Mouse (Mus musculus) neural tube, embryonic 15.5 days (tissue): ENCODE results near the gene Rfx5. TPM values are rescaled to one million over a fixed set of nuclear protein-coding genes. Genes with fewer than 3 reads are reported as not detected.

Experiments
- ATAC-seq: fragments of 200-750 bp; cut with Nextera tagmentation; 2 replicates; pipeline ENCODE4 v1.8.0; 2017; ENCODE audit warnings: mild to moderate bottlenecking, moderate TSS enrichment, moderate library complexity; ENCODE audit not compliant: low FRiP score
- H3K27ac ChIP-seq: fragments of 300-500 bp; sonication (generic); replicated peaks from 2 replicates; pipeline ENCODE4 v1.5.1; 2015; ENCODE audit warnings: mild to moderate bottlenecking, inconsistent platforms
- H3K27me3 ChIP-seq: fragments of 300-500 bp; sonication (generic); replicated peaks from 2 replicates; pipeline ENCODE4 v1.6.1; 2015; ENCODE audit warnings: inconsistent platforms
- H3K36me3 ChIP-seq: fragments of 300-500 bp; sonication (generic); 2 replicates; pipeline ENCODE4 v1.6.1; 2015; ENCODE audit warnings: inconsistent platforms
- H3K4me1 ChIP-seq: fragments of 300-500 bp; sonication (generic); 2 replicates; pipeline ENCODE4 v1.6.1; 2015; ENCODE audit warnings: inconsistent platforms
- H3K4me2 ChIP-seq: fragments of 300-500 bp; sonication (generic); 2 replicates; pipeline ENCODE4 v1.6.1; 2015; ENCODE audit warnings: inconsistent platforms, mild to moderate bottlenecking, moderate library complexity
- H3K4me3 ChIP-seq: fragments of 300-500 bp; sonication (generic); replicated peaks from 2 replicates; pipeline ENCODE4 v1.5.1; 2015; ENCODE audit warnings: mild to moderate bottlenecking, inconsistent platforms
- H3K9ac ChIP-seq: fragments of 300-500 bp; sonication (generic); replicated peaks from 2 replicates; pipeline ENCODE4 v1.6.1; 2015; ENCODE audit warnings: mild to moderate bottlenecking, inconsistent platforms
- H3K9me3 ChIP-seq: fragments of 300-500 bp; sonication (generic); replicated peaks from 2 replicates; pipeline ENCODE4 v1.6.1; 2016; ENCODE audit warnings: inconsistent platforms
- WGBS: fragments of 180-500 bp; shearing (Covaris S2); methylation state at CpG from one replicate; pipeline ENCODE4 v1.1.7; 2015; ENCODE audit warnings: mixed read lengths; 5-methylcytosine and 5-hydroxymethylcytosine counted together
- microRNA-seq: library from miRNA; unstranded; fragments of <30 nt; microRNA quantifications from one replicate; pipeline ENCODE4, GENCODE M21; 2017
- polyA plus RNA-seq: library from polyadenylated mRNA; unstranded; fragments of >200 nt; fragmentation: Nextera tagmentation; extraction: Ambion mirVana; gene quantifications from 2 replicates; pipeline ENCODE4 v1.2.1, GENCODE M21; 2015

The Rfx5 gene
- polyA plus RNA-seq, 1 experiment from 2014 or later, result 8.0 TPM

- 89% methylated on average over 9 of the region's 9 CpGs for WGBS
- H3K4me1 ChIP-seq, result peaks cover 11% of the 10 kb centered on the region; the same call in 1 of the 2 replicates
- no peaks in the 10 kb centered on the region for H3K27me3 ChIP-seq
- H3K4me2 ChIP-seq, result no peak overlapping the region
- no peak for ATAC-seq
- H3K9me3 ChIP-seq, result no peaks in the 10 kb centered on the region
- H3K36me3 ChIP-seq, result peaks cover 90% of the 10 kb centered on the region
- no peak overlapping the region for H3K9ac ChIP-seq
- H3K27ac ChIP-seq, result no peak overlapping the region
- H3K4me3 ChIP-seq, result no peak overlapping the region
These were observed 53.8 kb downstream of the Rfx5 start for GRCm38 (mm10) chr3:95007706-95008105.

- Histone ChIP-seq H3K27me3 (no peaks in the 10 kb centered on the region), H3K36me3 (peaks cover 65% of the 10 kb centered on the region), H3K9me3 (no peaks in the 10 kb centered on the region), H3K27ac (no peak overlapping the region), H3K9ac (no peak overlapping the region), H3K4me2 (no peak overlapping the region), H3K4me1 (peaks cover 31% of the 10 kb centered on the region), H3K4me3 (no peak overlapping the region)
- 91% methylated on average over 7 of the region's 7 CpGs for WGBS
- ATAC-seq, result no peak
These were observed 56.5 kb downstream of the Rfx5 start for GRCm38 (mm10) chr3:95010396-95010795.

Small RNA genes within 50 kb of the gene (microRNA-seq; reads per million reads assigned to microRNA genes)
- gene Mir7013, result not detected

Other genes with a start within 250 kb of the Rfx5 start
- gene Cgn, start 167.6 kb upstream of the Rfx5 start, polyA plus RNA-seq, result 15.5 and 17.3 TPM in 2 replicates
- gene Pogz, start 116.5 kb upstream of the Rfx5 start, polyA plus RNA-seq, result 17.1 and 18.4 TPM in 2 replicates
- 371 and 373 TPM in 2 replicates for gene Psmb4, start 67.1 kb upstream of the Rfx5 start, polyA plus RNA-seq
- 15.3 and 28.7 TPM in 2 replicates for gene Selenbp1, start 21.0 kb upstream of the Rfx5 start, polyA plus RNA-seq
- gene Pi4kb, start 20.7 kb downstream of the Rfx5 start, polyA plus RNA-seq, result 22.5 and 23.8 TPM in 2 replicates
- gene Zfp687, start 61.4 kb downstream of the Rfx5 start, polyA plus RNA-seq, result 16.6 and 17.7 TPM in 2 replicates
- gene Psmd4, start 88.5 kb downstream of the Rfx5 start, polyA plus RNA-seq, result 264 and 266 TPM in 2 replicates
- 15.5 and 16.5 TPM in 2 replicates for gene Pip5k1a, start 152.9 kb downstream of the Rfx5 start, polyA plus RNA-seq
- 142 and 151 TPM in 2 replicates for gene Vps72, start 156.9 kb downstream of the Rfx5 start, polyA plus RNA-seq
- 1.3 and 1.5 TPM in 2 replicates for gene Tmod4, start 170.4 kb downstream of the Rfx5 start, polyA plus RNA-seq
- gene Scnm1, start 179.9 kb downstream of the Rfx5 start, polyA plus RNA-seq, result 86.7 and 88.4 TPM in 2 replicates
- gene Lysmd1, start 180.0 kb downstream of the Rfx5 start, polyA plus RNA-seq, result 38.1 and 46.0 TPM in 2 replicates
- gene Tnfaip8l2, start 188.3 kb downstream of the Rfx5 start, polyA plus RNA-seq, result 3.0 and 5.6 TPM in 2 replicates
- gene Sema6c, start 206.4 kb downstream of the Rfx5 start, polyA plus RNA-seq, result 17.7 and 24.4 TPM in 2 replicates